Mouse (Mus musculus) cerebellum, postnatal 36 days (tissue): ENCODE measurements around the gene Amy2a2.
"Not testable (repeated sequence)": the region's sequence is repeated elsewhere in the genome, so short reads cannot be mapped to it uniquely, and the experiment has no call there.

ENCODE experiments used
- DNase-seq, 2 experiments: peaks; one replicate each; pipeline ENCODE4 v3.0.0; 2021 to 2022; ENCODE audit warnings: mixed read lengths in 2 of 2

Amy2a2 gene

GRCm38 (mm10) chr3:113356558-113356957 lies at the start of gene Amy2a2:
Gene Amy2a2, minus strand, starts transcription at chr3:113356658.
- DNase-seq, result not testable (repeated sequence)

GRCm38 (mm10) chr3:113345484-113345883 lies 11.0 kb downstream of the Amy2a2 start:
- not testable (repeated sequence) for DNase-seq

- not testable (repeated sequence) for DNase-seq
Observed at GRCm38 (mm10) chr3:113323952-113324351, 32.5 kb downstream of the Amy2a2 start, which contains the start of gene Amy2a3. Gene Amy2a3, minus strand, starts transcription at chr3:113324052.

- not testable (repeated sequence) for DNase-seq
Observed at GRCm38 (mm10) chr3:113312937-113313336, 43.5 kb downstream of the Amy2a2 start.
